Mouse (Mus musculus) ES-Bruce4 (cell line): Measurements from ENCODE around the gene Ifna12.

Source experiments
- CTCF ChIP-seq: IDR thresholded peaks from one replicate; pipeline ENCODE4 v1.8.1; 2011; ENCODE audit warnings: low read depth, low read length
- EP300 ChIP-seq: IDR thresholded peaks from 2 replicates; pipeline ENCODE4 v1.6.1; 2011; ENCODE audit warnings: low read depth, low read length; ENCODE audit not compliant: insufficient read depth
- POLR2A ChIP-seq: IDR thresholded peaks from one replicate; pipeline ENCODE4 v1.8.1; 2011; ENCODE audit warnings: low read length; ENCODE audit not compliant: insufficient read depth

DNA sequence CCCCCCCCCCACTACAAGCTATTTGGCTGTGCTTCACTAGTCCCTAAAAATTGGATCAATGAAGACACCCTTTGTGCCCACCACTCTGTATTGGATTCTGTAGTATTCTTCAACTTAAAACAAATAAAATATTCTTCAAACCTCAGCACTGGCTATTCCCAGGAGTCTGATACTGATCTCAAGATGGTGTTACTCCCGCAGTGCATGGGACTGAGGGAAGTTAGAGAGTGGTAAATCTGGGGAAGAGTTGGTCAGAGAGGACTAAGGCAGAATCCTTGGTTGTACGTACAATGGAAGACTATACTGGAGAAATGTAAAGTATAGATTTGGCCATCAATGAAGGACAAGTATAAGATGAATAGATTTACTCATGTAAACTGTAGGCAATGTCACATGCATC lies 39.4 kb upstream of the Ifna12 start:
- TF ChIP-seq CTCF = no peak
- no peak for TF ChIP-seq EP300
- TF ChIP-seq POLR2A = no peak
